Mouse (Mus musculus): ENCODE measurements around the gene Fbxl13. TPM values are rescaled to one million over a fixed set of nuclear protein-coding genes. Genes with fewer than 3 reads are reported as not detected.

Gene Fbxl13
- polyA plus RNA-seq, 1 experiment from 2014 or later: 0.29 TPM

- Histone ChIP-seq H3K4me3 (ENCODE audit: low read depth, low read length) (no peak overlapping the region), H3K4me2 (replicated peaks; ENCODE audit: low read depth, low read length) (no peak overlapping the region), H3K27me3 (ENCODE audit: control insufficient read depth, insufficient read depth, low read length) (no peaks in the 10 kb centered on the region), H3K9me3 (ENCODE audit: control insufficient read depth, low read depth, low read length) (no peaks in the 10 kb centered on the region), H3K9ac (replicated peaks; ENCODE audit: low read depth, low read length) (no peak overlapping the region), H3K4me1 (ENCODE audit: control insufficient read depth, insufficient read depth, low read length) (no peaks in the 10 kb centered on the region), H3K36me3 (ENCODE audit: control insufficient read depth, insufficient read depth, low read length) (no peaks in the 10 kb centered on the region), H3K27ac (ENCODE audit: low read length) (no peak overlapping the region)
- WGBS: 49% methylated on average over 3 of the region's 3 CpGs
- no peak for ATAC-seq (ENCODE audit: insufficient number of reproducible peaks, insufficient read depth, low FRiP score, low read depth)
Observed at GRCm38 (mm10) chr5:21556502-21556901, 88.9 kb downstream of the Fbxl13 start.

GRCm38 (mm10) chr5:21554732-21555131 is 90.7 kb downstream of the Fbxl13 start:
- H3K9me3 ChIP-seq (ENCODE audit: control insufficient read depth, low read depth, low read length): no peaks in the 10 kb centered on the region
- H3K4me2 ChIP-seq (replicated peaks; ENCODE audit: low read depth, low read length): no peak overlapping the region
- ATAC-seq (ENCODE audit: insufficient number of reproducible peaks, insufficient read depth, low FRiP score, low read depth): no peak
- no peaks in the 10 kb centered on the region for H3K4me1 ChIP-seq (ENCODE audit: control insufficient read depth, insufficient read depth, low read length)
- no peaks in the 10 kb centered on the region for H3K36me3 ChIP-seq (ENCODE audit: control insufficient read depth, insufficient read depth, low read length)
- no peak overlapping the region for H3K9ac ChIP-seq (replicated peaks; ENCODE audit: low read depth, low read length)
- H3K27me3 ChIP-seq (ENCODE audit: control insufficient read depth, insufficient read depth, low read length): no peaks in the 10 kb centered on the region
- H3K4me3 ChIP-seq (ENCODE audit: low read depth, low read length): no peak overlapping the region
- no peak overlapping the region for H3K27ac ChIP-seq (ENCODE audit: low read length)
- 86% methylated on average over 1 of the region's 1 CpGs for WGBS

- no peak overlapping the region for H3K4me3 ChIP-seq (ENCODE audit: low read depth, low read length)
- H3K36me3 ChIP-seq (ENCODE audit: control insufficient read depth, insufficient read depth, low read length): no peaks in the 10 kb centered on the region
- no peak for ATAC-seq (ENCODE audit: insufficient number of reproducible peaks, insufficient read depth, low FRiP score, low read depth)
- no peak overlapping the region for H3K27ac ChIP-seq (ENCODE audit: low read length)
- WGBS: 86% methylated on average over 4 of the region's 4 CpGs
- H3K9me3 ChIP-seq (ENCODE audit: control insufficient read depth, low read depth, low read length): no peaks in the 10 kb centered on the region
- no peak overlapping the region for H3K4me2 ChIP-seq (replicated peaks; ENCODE audit: low read depth, low read length)
- no peak overlapping the region for H3K9ac ChIP-seq (replicated peaks; ENCODE audit: low read depth, low read length)
- H3K27me3 ChIP-seq (ENCODE audit: control insufficient read depth, insufficient read depth, low read length): no peaks in the 10 kb centered on the region
- H3K4me1 ChIP-seq (ENCODE audit: control insufficient read depth, insufficient read depth, low read length): no peaks in the 10 kb centered on the region
Observed at GRCm38 (mm10) chr5:21553685-21554084, 91.7 kb downstream of the Fbxl13 start.

GRCm38 (mm10) chr5:21547005-21547404 is 98.4 kb downstream of the Fbxl13 start:
- peaks cover 13% of the 10 kb centered on the region for H3K4me1 ChIP-seq (ENCODE audit: control insufficient read depth, insufficient read depth, low read length)
- no peaks in the 10 kb centered on the region for H3K9me3 ChIP-seq (ENCODE audit: control insufficient read depth, low read depth, low read length)
- ATAC-seq (ENCODE audit: insufficient number of reproducible peaks, insufficient read depth, low FRiP score, low read depth): no peak
- 79% methylated on average over 8 of the region's 8 CpGs for WGBS
- H3K36me3 ChIP-seq (ENCODE audit: control insufficient read depth, insufficient read depth, low read length): no peaks in the 10 kb centered on the region
- H3K27ac ChIP-seq (ENCODE audit: low read length): no peak overlapping the region
- H3K4me2 ChIP-seq (replicated peaks; ENCODE audit: low read depth, low read length): no peak overlapping the region
- no peak overlapping the region for H3K4me3 ChIP-seq (ENCODE audit: low read depth, low read length)
- H3K27me3 ChIP-seq (ENCODE audit: control insufficient read depth, insufficient read depth, low read length): no peaks in the 10 kb centered on the region
- no peak overlapping the region for H3K9ac ChIP-seq (replicated peaks; ENCODE audit: low read depth, low read length)

GRCm38 (mm10) chr5:21545786-21546185 is 99.6 kb downstream of the Fbxl13 start:
- Histone ChIP-seq H3K9ac (replicated peaks; ENCODE audit: low read depth, low read length) (no peak overlapping the region), H3K4me1 (ENCODE audit: control insufficient read depth, insufficient read depth, low read length) (peaks cover 13% of the 10 kb centered on the region), H3K4me2 (replicated peaks; ENCODE audit: low read depth, low read length) (peak overlapping the region; percentile 49; the same call in 1 of the 2 replicates), H3K27ac (ENCODE audit: low read length) (no peak overlapping the region), H3K36me3 (ENCODE audit: control insufficient read depth, insufficient read depth, low read length) (no peaks in the 10 kb centered on the region), H3K27me3 (ENCODE audit: control insufficient read depth, insufficient read depth, low read length) (no peaks in the 10 kb centered on the region), H3K4me3 (ENCODE audit: low read depth, low read length) (no peak overlapping the region), H3K9me3 (ENCODE audit: control insufficient read depth, low read depth, low read length) (no peaks in the 10 kb centered on the region)
- no peak for ATAC-seq (ENCODE audit: insufficient number of reproducible peaks, insufficient read depth, low FRiP score, low read depth)
- WGBS: 61% methylated on average over 4 of the region's 4 CpGs

GRCm38 (mm10) chr5:21545227-21545626 is 100.2 kb downstream of the Fbxl13 start:
- Histone ChIP-seq H3K27ac (ENCODE audit: low read length) (no peak overlapping the region), H3K36me3 (ENCODE audit: control insufficient read depth, insufficient read depth, low read length) (no peaks in the 10 kb centered on the region), H3K27me3 (ENCODE audit: control insufficient read depth, insufficient read depth, low read length) (no peaks in the 10 kb centered on the region), H3K9me3 (ENCODE audit: control insufficient read depth, low read depth, low read length) (no peaks in the 10 kb centered on the region), H3K4me3 (ENCODE audit: low read depth, low read length) (peak overlapping the region; percentile 36; the same call in 1 of the 2 replicates), H3K4me2 (replicated peaks; ENCODE audit: low read depth, low read length) (peak overlapping the region; percentile 49), H3K4me1 (ENCODE audit: control insufficient read depth, insufficient read depth, low read length) (peaks cover 13% of the 10 kb centered on the region), H3K9ac (replicated peaks; ENCODE audit: low read depth, low read length) (no peak overlapping the region)
- ATAC-seq (ENCODE audit: insufficient number of reproducible peaks, insufficient read depth, low FRiP score, low read depth): no peak

GRCm38 (mm10) chr5:21544821-21545220 is 100.6 kb downstream of the Fbxl13 start:
- no peaks in the 10 kb centered on the region for H3K27me3 ChIP-seq (ENCODE audit: control insufficient read depth, insufficient read depth, low read length)
- no peak; the same call in 1 of the 2 replicates for ATAC-seq (ENCODE audit: insufficient number of reproducible peaks, insufficient read depth, low FRiP score, low read depth)
- no peaks in the 10 kb centered on the region for H3K36me3 ChIP-seq (ENCODE audit: control insufficient read depth, insufficient read depth, low read length)
- 27% methylated on average over 3 of the region's 3 CpGs for WGBS
- peak overlapping the region; percentile 95; the same call in 1 of the 2 replicates for H3K27ac ChIP-seq (ENCODE audit: low read length)
- peak overlapping the region; percentile 36 for H3K4me3 ChIP-seq (ENCODE audit: low read depth, low read length)
- no peaks in the 10 kb centered on the region for H3K9me3 ChIP-seq (ENCODE audit: control insufficient read depth, low read depth, low read length)
- H3K4me1 ChIP-seq (ENCODE audit: control insufficient read depth, insufficient read depth, low read length): peaks cover 13% of the 10 kb centered on the region
- H3K4me2 ChIP-seq (replicated peaks; ENCODE audit: low read depth, low read length): peak overlapping the region; percentile 49
- no peak overlapping the region for H3K9ac ChIP-seq (replicated peaks; ENCODE audit: low read depth, low read length)

- peak within 1 kb of the TSS; percentile 95 for H3K27ac ChIP-seq (ENCODE audit: low read length)
- peak within 1 kb of the TSS; percentile 21; the same call in 1 of the 2 replicates for H3K9ac ChIP-seq (replicated peaks; ENCODE audit: low read depth, low read length)
- 24% methylated on average over 17 of the region's 17 CpGs for WGBS
- ATAC-seq (ENCODE audit: insufficient number of reproducible peaks, insufficient read depth, low FRiP score, low read depth): peak; percentile 90
- peak within 1 kb of the TSS; percentile 49 for H3K4me2 ChIP-seq (replicated peaks; ENCODE audit: low read depth, low read length)
- H3K4me1 ChIP-seq (ENCODE audit: control insufficient read depth, insufficient read depth, low read length): peaks cover 13% of the 10 kb centered on the region
- H3K27me3 ChIP-seq (ENCODE audit: control insufficient read depth, insufficient read depth, low read length): no peaks in the 10 kb centered on the region
- no peaks in the 10 kb centered on the region for H3K9me3 ChIP-seq (ENCODE audit: control insufficient read depth, low read depth, low read length)
- H3K4me3 ChIP-seq (ENCODE audit: low read depth, low read length): peak within 1 kb of the TSS; percentile 36
- H3K36me3 ChIP-seq (ENCODE audit: control insufficient read depth, insufficient read depth, low read length): no peaks in the 10 kb centered on the region
Observed at GRCm38 (mm10) chr5:21543409-21544201, 101.8 kb downstream of the Fbxl13 start, which contains the start of gene Lrrc17. Lrrc17 (plus strand) TSS chr5:21543559.
